Mouse (Mus musculus): ENCODE data around the gene Baiap2l1.
"Not testable (repeated sequence)": the region's sequence is repeated elsewhere in the genome, so short reads cannot be mapped to it uniquely, and the experiment has no call there.

Gene Baiap2l1

DNA sequence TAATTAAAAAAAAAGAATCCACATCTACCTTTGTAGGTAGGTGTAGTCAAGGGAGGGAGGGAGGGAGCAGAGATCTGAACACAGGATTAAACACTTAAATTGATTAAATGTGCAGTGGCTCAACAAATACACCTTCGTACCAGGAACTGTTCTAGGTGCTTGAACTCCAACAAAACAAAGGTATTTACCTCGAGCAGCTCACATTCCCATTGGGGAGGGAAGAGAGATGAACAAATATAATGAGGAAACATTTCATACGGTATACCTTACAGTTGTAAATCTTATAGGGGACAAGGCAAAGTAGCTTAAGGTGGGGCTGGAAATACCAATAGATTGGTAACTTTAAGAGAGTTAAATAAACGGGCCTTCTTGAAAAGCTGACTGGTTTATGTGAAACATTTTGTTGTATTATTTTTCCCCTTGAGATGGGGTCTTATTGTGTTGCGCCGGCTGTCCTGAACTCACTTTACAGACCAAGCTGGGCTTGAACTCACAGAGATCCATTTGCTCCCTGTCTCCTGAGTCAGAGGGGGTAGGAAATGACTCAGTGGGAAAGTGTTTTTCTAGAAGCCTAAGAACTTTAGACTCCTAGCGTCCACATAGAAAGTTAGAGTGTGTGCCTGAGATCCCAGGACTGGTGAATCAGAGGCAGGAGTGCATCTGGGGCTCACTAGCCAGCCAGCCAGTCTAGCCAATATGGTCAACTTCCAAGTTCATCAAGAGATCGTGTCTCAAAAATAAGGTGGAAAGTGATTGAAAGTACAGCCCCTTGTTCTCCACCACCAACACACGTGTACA lies 5.5 kb downstream of the Baiap2l1 start:
- in situ Hi-C loops (cut with MboI, MseI), result loop anchor here (25.0 kb wide), 1 partner anchor 860 kb away; the partner anchor contains the start of genes Zkscan14 and Zkscan5

DNA sequence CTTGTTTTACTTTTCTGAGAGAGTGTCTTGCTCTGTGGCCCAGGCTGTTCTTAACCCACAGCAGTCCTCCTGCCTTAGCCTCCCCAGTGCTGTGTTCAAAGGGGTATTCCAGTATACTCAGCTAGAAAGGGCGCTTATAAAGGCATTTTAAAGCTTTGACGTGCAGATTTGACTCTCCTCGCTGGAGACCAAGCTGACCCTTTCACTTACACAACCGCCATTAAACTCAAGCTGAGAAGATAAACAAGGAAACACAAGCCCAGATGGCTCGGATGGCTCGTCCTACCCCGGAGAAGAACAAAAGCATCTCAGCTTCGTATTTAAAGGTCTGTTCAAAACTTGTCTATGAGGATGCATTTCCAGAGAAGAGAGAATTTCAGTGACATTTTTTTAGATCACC lies 6.7 kb downstream of the Baiap2l1 start:
- in situ Hi-C loops (cut with MboI, MseI), result loop anchor here (25.0 kb wide), 1 partner anchor 861 kb away; the partner anchor contains the start of genes Zkscan14 and Zkscan5

DNA sequence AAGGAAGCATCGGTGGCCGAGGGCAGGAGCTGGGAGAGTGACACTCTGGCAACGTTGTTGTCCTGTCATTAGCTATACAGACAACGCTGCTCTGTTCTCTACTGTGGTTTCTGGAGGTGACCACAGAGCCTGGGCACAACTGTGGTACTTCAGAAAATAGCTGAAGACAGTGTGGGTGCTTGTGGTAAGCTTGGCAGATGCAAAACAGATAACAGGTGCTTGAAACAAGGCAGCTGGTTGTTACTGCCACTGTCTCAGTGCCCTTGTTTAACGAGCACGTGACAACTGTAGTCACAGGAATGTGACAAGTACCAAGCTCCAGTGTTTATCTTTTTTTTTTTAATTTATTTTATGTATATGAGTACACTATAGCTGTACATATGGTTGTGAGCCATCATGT lies 13.3 kb downstream of the Baiap2l1 start:
- in situ Hi-C loops (cut with MboI, MseI), result loop anchor here (10.0 kb wide), 1 partner anchor 530 kb away; no protein-coding TSS in a partner anchor

DNA sequence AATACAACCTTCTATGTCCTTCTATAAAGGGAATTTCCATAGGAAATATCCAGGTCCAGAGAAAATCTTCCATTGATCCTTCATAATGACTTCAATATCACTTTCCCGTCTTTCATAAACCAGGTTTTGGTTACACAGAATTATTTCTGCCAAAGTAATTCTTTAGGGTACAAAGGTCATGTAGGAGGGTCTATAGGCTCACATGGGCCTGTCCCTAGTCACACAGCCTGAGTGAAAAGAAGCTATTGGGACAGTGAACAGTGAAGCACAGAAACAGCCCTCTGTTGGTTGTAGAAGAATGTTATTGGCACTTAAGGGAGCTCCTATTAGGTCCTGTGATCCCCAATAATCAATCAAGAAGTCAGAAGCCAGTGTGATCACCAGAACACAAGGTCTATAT lies 16.8 kb downstream of the Baiap2l1 start:
- in situ Hi-C loops (cut with MboI, MseI), result loop anchor here (10.0 kb wide), 1 partner anchor 534 kb away; no protein-coding TSS in a partner anchor

DNA sequence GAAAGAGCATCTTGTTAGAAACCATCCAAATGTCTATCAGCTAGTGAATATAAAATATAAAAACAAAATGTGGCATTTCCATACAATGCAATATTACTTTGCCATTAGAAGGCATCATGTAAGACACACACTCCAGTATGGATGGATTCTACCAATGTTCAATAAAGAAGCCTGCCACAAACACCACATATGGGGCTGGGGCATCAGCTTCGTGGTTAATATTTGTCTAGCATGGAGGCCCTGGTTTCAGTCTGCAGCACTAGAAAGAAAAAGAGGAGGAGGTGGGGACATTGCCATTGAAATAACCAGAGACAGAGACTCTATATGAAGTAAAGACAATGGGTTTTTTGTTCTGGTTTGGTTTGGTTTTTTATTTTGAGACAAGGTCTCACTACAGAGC lies 19.1 kb downstream of the Baiap2l1 start:
- in situ Hi-C loops (cut with MboI, MseI), result no loop called here

DNA sequence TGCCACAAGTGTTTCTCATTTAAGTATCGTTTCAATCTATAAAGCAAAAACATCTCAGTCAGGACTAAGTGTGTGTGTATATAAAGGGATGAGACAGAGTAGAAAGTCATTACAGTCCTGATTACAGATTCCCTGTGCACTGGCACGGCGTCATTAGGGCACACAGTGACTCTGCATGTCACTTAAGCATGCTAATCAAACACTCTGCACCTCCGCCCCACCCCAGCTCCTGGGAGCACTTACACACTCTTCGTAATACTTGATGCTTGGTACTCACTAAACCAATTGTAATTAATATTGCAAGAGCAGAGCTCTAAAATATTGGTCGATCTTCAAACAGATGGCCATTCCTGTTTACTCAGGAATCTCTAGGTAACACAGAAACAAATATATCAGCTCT lies 22.6 kb downstream of the Baiap2l1 start:
- in situ Hi-C loops (cut with MboI, MseI), result not testable (repeated sequence)

DNA sequence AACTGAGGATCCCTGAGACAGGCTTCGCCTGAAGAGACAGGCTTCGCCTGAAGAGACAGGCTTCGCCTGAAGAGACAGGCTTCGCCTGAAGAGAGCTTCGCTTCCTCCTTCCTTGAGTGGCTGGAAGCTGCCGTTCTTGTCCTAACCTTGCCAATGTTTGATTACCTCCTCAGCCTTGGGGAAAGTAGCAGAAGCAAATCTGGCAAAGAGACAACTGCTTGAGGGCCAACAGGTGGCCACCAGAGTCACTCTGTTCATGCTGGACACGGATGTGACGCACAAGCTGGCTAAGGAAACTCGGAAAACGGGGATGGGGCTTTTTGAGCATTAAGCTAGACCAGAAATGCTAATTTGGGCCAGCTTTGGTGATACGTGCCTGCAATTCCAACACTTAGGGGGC lies 23.9 kb downstream of the Baiap2l1 start:
- in situ Hi-C loops (cut with MboI, MseI), result no loop called here

DNA sequence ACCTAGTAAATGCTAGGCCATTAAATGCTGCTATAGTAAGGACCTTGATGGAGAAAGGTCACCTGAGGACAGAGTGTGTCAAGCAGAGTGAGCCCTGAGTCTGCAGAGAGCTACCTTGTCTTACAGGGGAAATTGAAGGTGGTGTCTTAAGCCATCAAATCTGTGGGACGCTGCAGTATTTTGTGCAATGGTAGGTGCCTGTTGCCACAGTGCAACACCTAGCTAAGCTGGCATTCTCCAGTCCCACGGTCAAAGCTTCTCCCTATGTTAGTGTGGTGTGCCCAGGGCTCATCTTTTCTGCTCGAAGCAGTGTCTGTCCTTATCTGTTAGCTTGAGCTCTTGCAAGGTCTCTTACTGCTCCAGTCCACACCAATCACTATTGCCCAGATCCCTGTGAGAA lies 35.2 kb downstream of the Baiap2l1 start:
- in situ Hi-C loops (cut with MboI, MseI), result no loop called here

DNA sequence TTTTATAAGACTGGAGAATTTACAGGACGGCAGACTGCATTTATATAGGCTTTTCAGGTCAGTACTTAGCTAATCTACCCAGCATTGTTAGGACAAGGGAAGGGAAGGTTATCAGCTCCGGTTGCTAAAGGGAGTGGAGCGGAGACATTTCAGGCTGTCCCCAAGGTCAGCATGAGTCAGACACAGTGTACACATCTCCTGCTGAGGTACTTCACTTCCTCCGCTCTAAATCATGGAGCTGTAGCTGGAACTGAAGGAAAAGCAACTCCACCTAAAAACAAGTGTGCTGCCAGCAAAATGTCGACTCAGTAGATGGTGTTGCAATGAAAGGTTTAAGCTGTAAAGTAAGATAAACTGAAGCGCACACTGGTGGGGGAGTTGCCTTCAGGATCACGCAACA lies 36.2 kb downstream of the Baiap2l1 start:
- in situ Hi-C loops (cut with MboI, MseI), result no loop called here

DNA sequence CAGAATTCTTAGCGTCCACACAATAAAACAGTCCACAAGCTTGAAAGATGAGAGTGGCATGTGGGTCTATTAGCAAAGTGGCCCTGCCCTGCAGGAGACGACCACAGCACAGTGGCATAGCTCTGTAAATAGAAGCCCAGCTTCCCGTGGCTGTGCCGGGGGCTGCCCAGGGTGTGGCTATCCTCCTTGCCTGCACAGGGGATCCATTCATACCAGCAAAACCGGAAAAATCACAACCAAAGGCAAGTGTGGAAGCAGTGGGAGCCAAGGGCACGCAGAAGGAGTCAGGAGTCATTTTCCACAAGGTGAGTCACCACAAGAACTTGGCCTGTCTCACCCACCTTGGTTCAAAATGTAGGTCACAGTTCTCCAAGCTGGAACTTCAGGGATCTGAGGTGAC lies 39.6 kb downstream of the Baiap2l1 start:
- in situ Hi-C loops (cut with MboI, MseI), result no loop called here

DNA sequence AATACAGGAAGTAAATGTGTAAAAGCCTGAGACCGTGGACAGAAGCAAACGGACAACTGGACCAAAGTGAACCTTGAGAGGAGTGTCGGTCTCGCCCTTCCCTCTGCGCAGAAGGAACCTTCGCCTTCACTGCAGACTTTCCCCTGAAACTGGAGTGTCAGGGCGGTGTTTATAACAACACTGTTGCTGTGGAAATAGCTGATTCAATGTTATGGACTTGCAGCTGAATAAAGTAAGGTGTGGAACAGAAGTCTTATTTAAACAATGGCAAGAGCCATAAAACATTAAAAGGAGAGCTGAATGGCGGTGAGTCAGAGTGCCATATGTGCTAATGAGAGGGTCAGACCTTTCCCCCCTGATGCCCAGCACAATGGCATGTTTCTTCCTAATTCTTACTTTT lies 40.5 kb downstream of the Baiap2l1 start:
- in situ Hi-C loops (cut with MboI, MseI), result no loop called here

DNA sequence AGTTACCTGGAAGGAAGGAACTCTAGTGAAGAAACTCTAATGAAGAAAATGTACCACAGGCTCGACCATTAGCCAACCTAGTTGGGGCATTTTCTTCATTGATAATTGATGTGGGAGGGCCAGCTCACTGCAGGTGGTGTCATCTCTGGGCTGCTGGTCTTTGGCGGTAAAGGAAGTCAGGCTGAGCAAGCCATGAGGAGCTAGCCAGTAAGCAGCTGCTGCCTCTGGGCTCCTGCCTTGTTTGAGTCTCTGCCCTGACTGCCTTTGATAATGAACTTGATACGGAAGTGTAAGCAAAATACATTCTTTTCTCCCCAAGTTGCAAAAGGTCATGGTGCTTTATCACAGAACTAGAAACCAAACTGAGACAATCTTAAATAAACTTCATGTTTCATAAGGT lies 41.5 kb downstream of the Baiap2l1 start:
- in situ Hi-C loops (cut with MboI, MseI), result no loop called here

DNA sequence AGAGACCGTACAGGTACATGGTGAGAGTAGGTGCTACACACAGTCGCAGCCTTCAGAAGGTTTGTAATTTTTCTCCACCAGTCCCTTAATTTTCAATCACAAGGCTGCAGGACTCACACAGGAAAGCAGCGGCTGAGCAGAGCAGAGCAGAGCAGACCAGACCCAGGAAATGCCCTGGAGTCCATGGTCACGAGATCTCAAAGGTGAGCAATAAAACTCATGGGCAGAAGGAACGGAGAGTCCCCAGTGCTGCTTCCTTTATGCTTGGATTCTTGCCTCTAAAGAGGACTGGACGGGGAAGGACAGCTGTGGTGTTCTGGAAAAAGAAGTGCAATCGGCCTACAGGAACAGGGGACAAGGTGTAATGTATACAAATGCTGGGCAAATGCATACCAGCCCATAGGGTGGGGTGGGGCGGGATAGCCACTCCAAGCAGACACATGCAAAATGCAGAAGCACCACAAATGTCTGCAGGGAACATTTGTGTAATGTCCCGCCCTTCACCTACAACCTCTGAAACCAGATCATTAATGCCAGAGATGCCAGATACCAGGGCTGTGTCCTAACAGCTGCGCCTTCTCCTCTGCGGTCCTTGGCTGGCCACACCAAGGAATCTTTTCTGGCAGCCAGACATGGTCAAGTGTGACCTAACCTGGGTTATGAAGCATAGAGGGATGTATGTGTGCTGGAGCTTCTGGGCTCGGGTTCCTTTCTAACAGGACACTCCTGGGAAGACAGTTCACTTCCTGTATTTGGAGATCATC lies 43.0 kb downstream of the Baiap2l1 start:
- in situ Hi-C loops (cut with MboI, MseI), result no loop called here

DNA sequence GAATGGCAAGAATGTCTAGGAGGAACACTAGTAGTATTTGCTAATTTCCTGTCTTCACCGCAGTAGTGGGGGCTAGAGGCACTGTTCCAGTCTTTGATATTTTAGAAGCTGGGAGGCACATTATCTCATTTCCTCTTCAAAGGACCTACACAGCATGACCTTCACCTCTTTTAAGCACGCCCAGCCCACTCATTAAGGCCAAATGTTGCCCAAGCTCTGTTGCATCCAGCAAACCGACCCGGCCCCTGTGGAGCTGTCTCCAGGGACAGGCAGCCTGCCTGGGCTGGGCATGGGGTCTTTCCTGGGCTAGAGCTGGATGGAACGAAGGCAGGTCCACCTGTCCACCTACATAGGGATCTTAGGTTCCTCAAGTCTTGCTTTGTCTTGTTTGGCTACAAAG lies 44.6 kb downstream of the Baiap2l1 start:
- in situ Hi-C loops (cut with MboI, MseI), result no loop called here

DNA sequence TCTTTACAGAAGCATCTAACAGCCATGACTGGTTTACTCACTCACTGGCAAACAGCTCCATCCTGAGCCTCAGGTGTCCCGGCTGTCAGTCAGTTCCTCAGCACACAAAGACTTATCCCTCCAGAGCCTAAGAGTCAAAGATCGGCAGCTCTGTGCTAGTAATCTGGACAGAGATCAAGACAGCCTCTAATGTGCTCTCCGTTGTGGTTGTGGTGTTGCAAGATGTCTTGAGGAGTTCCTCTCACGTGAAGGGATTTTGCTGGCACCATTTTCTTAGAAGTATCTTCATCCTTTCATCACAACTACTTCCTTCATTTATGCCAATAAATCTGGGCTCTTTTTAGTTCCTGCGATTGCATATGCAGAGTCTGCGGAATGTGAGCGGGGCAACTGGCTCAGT lies 45.7 kb downstream of the Baiap2l1 start:
- in situ Hi-C loops (cut with MboI, MseI), result no loop called here

DNA sequence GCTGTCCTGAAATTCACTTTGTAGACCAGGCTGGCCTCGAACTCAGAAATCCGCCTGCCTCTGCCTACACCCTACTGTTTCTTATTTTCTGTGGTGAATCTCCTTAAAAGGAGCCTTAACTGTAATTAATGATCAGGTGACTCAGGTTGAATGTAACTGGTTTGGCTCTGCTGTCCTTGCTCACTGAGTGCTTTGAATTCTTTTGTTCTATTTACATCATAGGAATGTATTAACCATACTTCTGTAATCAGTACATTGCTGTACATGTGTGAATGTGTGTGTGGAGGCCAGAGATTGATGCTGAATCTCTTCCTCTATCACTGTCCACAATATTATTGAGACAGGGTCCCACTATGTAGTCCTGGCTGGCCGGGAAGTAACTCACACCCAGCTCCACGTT lies 49.0 kb downstream of the Baiap2l1 start:
- in situ Hi-C loops (cut with MboI, MseI), result no loop called here

DNA sequence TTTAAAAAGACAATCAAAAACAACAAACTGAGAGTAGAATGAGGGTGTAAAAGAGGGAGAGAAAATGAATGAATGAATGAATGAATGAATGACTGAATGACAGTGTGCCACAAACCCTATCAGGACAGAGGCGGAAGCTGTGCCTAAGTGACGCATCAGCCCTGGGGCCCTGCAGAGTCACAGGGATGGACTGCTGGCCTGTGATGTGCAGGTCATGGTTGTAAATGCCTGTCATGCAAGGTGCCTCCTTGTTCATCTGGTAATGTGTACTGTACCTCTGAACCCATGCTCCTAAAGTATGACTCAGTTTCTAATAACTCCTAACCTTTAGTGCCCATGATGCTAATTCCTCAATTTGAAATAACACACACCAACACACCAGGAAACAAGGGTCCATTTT lies 54.8 kb downstream of the Baiap2l1 start:
- in situ Hi-C loops (cut with MboI, MseI), result no loop called here

DNA sequence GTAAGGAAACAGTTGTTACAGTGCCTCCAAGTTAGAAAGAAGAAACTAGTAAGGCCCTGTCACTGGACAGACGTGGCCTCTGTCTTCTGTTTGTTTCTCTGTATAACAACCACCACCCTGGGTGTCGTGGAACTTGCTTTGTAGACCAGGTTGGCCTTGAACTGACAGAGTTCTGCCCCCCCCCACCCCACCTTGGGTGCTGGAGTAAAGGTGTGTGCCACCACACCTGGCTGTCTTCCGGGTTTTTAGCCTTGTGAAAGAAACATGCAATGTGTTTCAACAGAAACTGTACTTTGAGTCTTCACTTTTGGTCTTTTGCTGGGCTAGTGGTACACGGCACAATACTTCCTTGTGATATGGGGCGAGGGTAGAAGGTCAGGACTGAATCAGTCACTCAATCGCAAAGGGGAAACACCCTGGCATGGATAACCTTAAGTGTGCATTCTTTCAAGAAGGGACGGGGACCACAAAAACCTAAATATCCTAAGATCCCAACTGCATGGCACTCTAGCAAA lies 61.8 kb downstream of the Baiap2l1 start:
- in situ Hi-C loops (cut with MboI, MseI), result no loop called here

DNA sequence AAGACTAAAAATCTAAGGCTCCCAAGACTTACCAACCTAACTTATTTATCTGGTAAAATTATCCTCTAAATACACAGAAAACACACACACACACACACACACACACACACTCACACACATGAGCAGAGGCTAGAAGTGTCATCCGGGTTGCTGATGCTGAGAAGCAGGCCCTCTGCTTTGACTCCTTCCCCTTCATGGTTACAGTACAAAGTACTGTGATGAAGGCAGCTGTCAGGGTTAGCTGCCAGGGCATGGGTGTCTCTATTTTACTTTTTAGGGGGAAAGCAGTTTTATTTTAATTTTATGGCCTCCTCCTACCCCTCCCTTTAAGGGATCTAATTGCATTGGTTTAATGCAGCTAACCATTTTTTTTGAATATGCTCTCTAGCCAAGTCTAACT lies 62.6 kb downstream of the Baiap2l1 start:
- in situ Hi-C loops (cut with MboI, MseI), result no loop called here

DNA sequence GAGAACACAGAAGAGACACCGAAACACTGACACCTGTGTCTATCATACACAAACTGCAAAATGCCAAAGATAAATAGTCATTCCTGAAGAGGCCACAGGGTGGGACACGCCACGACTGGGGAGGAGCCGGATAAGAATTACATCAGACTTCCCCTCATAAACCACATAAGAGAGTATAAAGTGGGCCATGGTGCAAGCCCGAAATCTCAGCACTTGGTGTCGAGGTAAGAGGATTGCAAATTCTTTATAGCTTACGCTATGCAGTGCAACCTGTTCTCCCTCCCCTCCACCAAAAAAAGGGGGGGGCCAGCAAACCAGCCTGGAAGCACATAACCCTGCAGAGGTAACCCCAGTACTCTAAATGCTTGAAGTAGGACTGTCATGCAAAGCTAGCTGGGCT lies 63.0 kb downstream of the Baiap2l1 start:
- in situ Hi-C loops (cut with MboI, MseI), result no loop called here

DNA sequence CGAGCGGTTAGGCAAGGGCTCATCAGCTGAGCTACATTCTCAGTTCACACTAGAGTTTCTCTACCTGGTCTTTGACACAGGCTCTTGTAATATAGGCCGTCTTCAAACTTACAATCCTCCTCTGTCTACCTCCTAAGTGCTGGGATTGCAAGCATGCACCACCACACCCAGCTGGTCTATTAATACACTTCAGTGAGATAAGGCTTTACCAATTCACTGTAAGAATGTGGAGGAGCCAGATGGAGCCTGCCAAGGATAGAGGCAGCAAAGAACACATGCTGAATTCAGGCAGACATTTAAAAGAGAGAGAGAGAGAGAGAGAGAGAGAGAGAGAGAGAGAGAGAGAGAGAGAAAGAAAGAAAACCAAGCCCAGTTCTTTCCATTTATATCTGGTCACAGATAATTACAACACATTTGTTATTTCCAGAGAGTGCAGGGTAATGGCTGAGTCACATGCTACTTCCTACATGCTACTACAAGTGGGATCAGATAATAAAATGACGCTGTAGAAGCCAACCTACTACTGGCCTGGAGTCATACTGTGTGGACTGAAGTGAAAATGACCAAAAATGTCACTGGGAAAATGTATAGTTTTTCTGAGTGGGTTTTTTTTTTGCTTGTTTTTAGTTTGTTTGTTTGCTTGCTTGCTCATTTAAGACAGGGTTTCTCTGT lies 68.0 kb downstream of the Baiap2l1 start:
- in situ Hi-C loops (cut with MboI, MseI), result no loop called here

DNA sequence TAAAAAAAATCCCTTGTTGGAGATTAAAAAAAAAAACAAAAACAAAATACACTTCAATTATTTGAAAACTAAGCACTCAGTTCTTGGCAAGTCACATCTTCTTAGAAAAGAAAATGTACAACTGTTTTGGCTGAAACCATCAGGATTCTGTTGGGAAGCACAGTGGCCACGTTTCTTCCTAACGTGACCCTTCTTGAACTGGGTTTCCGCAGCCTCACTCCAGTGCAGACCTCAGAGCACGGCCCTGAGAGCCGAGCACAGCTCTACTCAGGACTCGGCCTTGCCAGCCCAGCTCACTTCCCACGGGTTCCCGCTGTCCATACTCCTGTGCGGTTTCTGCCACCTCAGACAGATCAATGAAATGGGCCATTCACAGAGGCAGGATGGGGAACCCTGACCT lies 69.5 kb downstream of the Baiap2l1 start:
- in situ Hi-C loops (cut with MboI, MseI), result no loop called here

Data from T-helper 2 cell (primary cell).